Mouse (Mus musculus) layer of hippocampus, adult 18-20 months (tissue): ENCODE results near the gene Rabgap1. TPM values are rescaled to one million over a fixed set of nuclear protein-coding genes. Genes with fewer than 3 reads are reported as not detected.

Experiments used
- total RNA-seq, 2 experiments: library from RNA; stranded (reverse); gene quantifications; 2 replicates each; pipeline ENCODE4 v1.2.3; 2021

Gene Rabgap1
- total RNA-seq, 2 experiments from 2014 or later, result 83.8 to 94.8 TPM

Other genes with a start within 250 kb of the Rabgap1 start
- not detected for gene Olfr366, start 231.7 kb upstream of the Rabgap1 start, total RNA-seq
- not detected for gene Olfr368, start 116.8 kb upstream of the Rabgap1 start, total RNA-seq
- gene Pdcl, start 83.9 kb upstream of the Rabgap1 start, total RNA-seq, result 10 to 100 TPM; 27.3 to 31.2 TPM
- gene Rc3h2, start 20.4 kb upstream of the Rabgap1 start, total RNA-seq, result 10 to 100 TPM; 79.8 to 85.2 TPM
- gene Zbtb26, start 144 bp upstream of the Rabgap1 start, total RNA-seq, result 10 to 100 TPM; 10.6 to 10.8 TPM
- gene Zbtb6, start 108 bp upstream of the Rabgap1 start, total RNA-seq, result 10 to 100 TPM; 15.0 to 15.6 TPM
- 1 to 10 TPM; 2.1 to 2.6 TPM for gene Gpr21, start 73.1 kb downstream of the Rabgap1 start, total RNA-seq